Mouse (Mus musculus) lung, postnatal 36 days (tissue): Measurements from ENCODE around the gene Stx16.

ENCODE experiments used
- DNase-seq: peaks from one replicate; pipeline ENCODE4 v3.0.0; 2022; ENCODE audit warnings: mixed read lengths

The Stx16 gene

DNA sequence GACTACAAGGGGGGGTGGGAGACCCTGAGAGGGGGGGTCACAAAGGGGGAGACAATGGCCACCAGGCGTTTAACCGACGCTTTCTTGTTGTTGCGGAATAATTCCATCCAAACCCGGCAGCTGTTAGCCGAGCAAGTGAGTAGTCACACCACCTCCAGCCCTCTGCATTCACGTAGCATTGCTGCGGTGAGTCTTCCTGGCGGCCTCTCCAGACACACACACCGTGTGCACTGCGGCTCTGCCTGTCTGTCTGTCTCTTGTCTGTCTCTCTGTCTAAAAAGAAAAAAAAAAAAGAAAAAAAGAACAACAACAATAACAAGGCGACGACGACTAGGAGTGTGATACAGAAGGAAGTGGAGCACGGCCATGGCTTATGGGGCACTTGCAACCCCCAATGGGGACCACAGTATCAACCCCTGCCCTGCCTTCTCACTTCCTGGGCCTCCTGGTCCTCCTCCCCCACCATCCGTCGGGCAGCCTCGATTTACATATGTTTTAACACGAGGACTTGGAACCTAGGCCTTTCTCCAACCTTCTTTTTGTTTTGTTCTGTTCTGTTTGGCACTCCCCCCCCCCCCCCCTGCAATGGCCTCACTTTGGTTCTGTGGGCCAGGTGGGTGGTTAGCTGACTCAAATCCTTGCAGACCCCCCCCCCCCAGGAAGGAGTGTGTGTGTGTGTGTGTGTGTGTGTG lies 1.0 kb downstream of the Stx16 start:
- DNase-seq = peak; percentile 16

DNA sequence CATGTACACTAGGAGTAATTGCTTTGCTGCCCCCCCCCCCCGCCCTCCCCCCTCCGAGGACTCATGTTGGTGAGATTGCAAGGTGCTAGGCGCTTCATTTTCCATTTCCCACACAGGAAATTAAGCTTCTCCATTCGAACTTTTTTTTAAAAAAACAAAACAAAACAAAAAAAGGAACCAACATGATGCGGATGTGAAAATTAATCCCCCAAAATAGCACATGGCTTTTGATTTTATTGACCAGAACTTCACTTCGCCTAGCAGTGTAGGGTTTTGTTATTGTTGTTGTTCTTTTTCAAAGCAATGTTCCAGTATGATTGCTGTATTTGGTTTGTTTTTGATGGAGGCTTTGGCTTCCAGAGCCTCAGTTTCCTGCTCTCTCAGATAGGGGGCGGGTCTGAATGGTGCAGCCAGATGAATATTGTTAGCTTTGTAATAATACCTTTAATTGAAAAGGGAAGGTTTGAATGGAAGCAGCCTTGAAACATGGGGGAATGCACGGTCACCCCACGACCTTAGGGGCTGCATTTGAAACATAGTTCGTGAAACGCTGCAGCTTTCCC lies 1.7 kb downstream of the Stx16 start:
- DNase-seq = no peak

DNA sequence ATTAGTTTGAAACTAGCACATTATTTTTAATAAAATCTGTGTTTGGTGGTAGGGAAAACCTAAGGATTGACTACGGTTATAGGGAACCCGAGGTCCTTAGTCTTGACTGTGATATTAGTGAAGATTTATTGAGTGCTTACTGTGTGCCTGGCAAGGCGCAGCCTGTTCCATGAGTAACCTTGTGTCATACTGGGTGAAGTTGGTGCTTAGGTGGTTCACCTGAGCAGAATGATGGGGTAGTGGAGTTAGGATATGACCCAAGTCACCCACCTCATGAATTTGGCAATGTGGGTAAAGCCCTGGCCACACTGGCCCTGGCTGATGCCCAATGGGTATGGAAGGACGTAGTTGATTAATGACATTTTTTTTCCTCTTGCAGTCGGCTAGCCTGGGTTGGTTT lies 5.7 kb downstream of the Stx16 start:
- DNase-seq = no peak

DNA sequence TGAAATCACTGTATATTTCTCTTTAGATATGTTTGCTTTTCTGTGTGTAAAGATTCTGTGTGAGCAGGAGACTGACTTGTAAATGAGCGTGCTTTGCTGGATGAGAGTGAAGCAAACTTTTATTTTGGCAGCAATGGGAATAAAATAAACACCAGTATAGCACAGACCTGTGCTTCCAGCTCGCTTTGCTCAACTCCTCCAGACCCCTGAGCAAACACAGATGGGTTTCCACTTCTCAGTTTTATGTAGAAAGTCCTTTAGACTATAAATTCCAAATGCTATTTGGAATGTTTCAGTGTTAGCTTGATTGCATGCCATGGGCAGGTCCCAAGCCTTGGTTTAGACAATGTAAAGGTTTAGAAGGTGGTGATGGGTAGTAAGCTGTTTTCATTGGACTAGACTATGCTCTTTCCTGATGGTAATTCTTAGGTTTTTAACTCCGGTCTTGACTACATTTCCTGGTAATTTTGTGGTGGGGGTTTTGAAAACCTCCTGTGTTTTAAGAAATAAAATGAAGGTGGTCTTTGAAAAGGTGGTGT lies 6.3 kb downstream of the Stx16 start:
- DNase-seq = no peak

DNA sequence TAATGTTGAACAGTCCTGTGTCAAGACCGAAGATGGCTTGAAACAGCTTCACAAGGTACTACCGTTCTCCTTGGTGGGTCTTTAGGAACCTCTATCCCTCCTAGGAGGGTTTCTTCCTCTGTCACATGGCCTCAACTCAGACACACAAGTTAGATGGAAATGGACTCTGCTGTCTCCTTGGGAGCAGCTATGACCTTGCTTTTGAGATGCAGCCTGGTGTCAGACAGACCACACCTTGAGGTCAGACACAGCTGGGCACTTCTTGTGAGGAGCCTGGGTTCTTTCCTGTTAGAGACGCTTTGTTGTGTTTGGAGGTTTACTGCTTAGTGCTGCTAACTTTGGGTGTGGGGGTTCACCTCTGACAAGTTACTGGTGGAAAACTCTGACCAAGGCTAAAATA lies 19.0 kb downstream of the Stx16 start:
- no peak for DNase-seq

DNA sequence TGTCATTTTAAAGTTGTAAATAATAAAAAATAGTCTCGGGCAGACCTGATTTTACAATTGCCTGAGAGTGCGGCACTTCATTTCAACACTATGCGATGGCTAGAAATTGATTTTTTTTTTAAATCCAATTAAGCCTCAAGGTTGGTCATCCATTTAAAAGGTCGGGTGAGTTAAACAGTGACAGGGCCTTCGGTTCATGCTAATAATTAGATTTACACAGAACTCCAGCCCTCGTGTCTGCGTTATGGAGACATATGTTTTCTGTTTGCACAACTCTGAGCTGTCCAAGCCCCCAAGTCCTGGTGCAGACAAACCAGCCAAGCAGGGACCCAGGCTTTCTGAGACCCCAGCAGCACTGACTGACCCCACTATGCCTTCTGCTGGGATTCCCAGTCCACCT lies 26.3 kb downstream of the Stx16 start:
- DNase-seq = no peak

DNA sequence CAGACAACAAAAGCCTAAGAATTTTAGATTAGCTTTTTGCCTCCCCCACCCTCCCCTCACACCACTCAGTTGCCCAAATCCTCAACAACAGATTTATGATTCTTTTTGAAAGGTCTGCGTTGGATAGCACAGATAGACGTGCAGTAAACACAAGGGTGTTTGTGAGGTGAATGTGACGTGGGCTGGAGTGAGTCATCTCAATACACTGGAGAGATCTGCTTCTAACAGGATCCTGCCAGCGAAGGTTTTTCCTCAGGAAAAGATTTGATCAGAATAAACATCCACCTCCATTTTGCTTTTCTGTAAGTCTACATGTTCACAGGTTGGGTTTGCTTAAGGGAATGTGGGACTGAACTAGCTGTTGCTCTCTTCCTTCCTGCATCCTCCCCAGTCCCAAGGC lies 27.4 kb downstream of the Stx16 start:
- no peak for DNase-seq

DNA sequence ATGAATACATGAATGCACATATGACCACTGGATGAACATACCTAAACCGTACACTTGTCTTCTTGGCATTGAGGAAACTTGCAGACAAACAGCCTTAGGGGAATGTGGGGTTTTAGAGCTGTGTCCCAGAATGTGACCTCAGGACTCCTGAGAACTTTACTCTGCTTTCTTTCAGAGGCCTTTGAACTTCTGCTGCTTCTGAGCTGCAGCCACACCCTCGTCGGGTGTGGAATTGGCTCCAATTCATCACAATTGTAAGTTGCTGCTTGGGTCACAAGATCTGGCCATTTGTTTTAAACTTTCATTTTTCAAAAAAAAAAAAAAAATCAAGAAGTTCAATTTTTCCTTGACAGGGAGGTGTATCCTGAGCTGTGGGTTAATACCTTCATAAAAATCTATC lies 31.3 kb downstream of the Stx16 start:
- DNase-seq = no peak

DNA sequence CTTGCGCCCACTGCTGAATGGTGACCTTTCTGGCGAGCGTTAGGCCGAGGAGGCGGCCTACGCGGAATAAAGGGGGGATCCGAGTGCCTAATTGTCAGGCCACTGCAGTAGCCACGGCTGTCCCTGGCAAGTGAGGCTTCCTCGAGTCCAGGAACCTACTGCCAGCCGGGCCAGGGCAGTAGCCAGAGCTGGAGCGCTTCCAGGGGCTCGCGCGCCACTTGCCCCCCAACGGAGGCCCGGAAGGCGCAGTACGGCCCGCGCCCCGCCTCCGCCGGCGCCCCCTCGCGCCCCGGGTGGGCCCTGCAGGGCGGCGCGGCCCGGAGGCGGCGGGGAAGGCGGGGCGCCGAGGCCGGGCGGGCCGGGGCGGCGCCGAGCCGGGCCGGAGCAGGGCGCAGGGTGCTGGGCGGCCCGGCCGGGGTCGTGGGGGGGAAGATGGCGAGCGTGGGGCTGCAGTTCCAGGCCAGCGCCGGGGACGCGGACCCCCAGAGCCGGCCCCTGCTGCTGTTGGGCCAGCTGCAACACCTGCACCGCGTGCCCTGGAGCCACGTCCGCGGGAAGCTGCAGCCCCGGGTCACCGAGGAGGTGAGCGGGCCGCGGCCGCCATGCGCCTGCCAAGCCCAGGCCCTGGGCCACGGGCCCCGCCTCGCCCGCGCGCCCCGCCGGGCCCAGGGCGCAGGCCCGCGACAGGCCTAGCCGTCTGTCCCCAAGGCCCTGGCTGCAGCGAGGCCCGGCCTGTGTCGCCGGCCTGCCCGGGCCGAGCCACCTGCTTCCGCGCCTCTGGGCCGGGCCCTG lies 34.1 kb downstream of the Stx16 start, which contains the start of gene Npepl1:
Npepl1 (plus strand) TSS at position 359 of the 792 bp plus-strand sequence.
- DNase-seq = peak; percentile 63

GRCm38 (mm10) chr2:174110783-174111549 lies 34.9 kb downstream of the Stx16 start:
- DNase-seq = peak; percentile 20

- DNase-seq = no peak
Observed at GRCm38 (mm10) chr2:174112931-174113330, 36.8 kb downstream of the Stx16 start.

- no peak for DNase-seq
Observed at GRCm38 (mm10) chr2:174114148-174114864, 38.2 kb downstream of the Stx16 start.

- no peak for DNase-seq
Observed at GRCm38 (mm10) chr2:174116929-174117328, 40.8 kb downstream of the Stx16 start.

- DNase-seq = no peak
Observed at GRCm38 (mm10) chr2:174118141-174118540, 42.0 kb downstream of the Stx16 start.

DNA sequence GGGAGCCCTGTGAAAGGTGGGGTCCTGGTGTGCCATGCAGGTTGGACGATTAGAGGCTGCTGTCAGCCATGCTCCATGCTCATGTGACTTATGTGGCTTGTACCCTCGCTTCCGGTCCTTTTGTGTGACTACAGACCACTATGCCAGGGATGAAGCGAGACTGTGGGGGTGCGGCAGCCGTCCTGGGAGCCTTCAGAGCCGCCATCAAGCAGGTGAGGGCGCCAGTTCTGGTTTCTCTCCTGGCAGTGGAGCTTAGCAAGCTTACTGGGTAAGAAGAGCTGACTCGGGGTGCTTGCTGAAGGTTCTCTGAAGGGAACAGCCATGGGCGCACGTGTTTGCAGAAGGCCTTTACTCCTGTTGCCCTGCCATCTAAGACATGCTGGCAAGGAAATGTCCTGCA lies 43.2 kb downstream of the Stx16 start:
- DNase-seq = no peak

DNA sequence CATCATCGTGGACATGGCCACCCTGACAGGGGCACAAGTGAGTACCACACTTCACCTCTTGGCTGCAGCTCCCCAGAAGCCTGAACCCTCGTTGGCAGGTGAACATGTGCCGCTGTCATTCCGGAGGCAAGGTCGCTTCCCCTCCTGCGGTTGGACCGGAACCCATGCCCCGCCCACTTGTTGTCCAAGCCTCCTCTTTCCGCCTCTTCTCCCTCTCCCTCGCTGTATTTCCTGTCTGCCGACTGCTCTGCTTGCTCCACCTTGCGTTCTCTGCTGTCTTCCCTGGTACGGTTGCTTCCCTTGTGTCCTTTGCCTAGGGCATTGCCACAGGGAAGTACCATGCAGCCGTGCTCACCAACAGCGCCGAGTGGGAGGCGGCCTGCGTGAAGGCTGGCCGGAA lies 44.5 kb downstream of the Stx16 start:
- no peak for DNase-seq

- no peak for DNase-seq
Observed at GRCm38 (mm10) chr2:174121411-174121947, 45.4 kb downstream of the Stx16 start.

DNA sequence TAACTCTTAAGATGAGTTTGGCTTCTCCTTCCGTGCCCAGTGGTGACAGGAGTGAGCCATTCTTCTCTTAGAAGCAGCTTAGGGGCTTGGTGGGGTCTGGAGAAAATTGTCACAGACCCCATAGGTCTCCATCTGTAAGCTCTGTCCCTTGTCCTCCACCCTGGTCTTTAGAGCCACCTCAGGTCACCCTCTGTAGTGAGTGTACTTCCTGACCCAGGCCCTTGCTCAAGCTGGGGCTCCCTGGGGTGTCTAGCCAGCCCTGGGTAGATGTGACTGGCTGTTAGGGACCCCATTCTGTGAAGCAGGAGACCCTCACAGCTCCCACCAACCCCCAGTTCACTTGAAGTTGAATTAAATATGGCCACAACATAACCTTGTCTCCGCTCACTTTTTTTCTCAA lies 46.2 kb downstream of the Stx16 start:
- DNase-seq = no peak

DNA sequence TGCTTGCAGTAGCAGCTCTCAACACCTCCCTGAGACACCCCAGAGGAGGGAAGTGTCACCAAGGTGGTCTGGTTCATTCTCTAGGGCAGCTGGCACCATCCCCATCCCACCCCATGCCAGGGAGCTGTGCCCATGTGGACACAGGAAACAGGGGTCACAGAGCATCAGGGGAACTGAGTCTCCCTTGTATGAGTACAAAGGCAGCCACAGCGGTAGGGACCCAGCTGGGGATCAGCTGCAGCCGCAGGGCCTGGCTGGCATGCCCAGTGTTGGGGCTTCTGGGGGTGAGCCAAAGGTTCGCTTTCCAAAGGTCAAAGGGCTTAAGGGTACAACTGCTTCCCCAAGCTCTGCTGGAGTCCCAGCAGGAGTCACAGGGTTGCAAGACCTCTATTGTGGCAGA lies 47.6 kb downstream of the Stx16 start:
- no peak for DNase-seq

DNA sequence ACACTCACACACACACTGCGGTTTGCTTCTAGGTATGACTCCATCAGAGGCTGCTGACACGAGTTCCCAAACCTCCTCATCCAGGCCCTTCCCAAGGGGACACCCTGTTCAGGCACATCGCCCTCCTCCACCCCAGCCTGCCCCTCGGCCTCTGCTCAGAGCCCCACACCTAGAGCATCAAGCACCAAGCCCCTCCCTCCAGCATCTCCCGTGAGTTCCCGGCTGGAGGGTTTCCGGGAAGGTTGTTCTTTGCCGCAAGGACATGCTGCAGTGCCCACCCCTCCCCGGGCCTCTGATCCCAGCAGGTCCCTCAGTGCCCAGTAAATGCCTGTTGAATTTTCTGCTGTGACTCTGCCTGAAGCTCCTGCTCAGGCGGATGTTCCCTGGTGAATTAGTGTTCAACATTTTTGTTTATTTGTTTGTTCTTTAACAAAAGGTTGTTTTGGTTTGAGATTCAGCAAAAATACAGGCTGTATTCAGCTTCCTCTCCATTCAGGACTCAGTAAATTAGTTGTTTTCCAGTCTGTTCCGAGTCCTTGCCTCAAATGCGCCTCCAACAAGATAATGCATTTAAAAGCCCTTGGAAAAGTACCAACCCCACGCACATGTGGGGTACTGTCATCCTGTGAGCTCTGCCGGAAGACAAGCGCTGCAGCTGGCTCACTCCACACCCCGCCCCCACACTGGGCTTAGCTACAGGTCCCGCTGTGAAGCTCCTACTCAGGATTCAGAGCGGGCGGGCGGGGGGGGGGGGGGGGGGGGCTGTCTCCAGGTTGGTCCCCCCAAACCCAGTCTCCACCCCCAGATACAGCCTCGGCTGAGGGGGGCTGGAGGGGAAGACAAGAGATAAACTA lies 50.6 kb downstream of the Stx16 start:
- no peak for DNase-seq

DNA sequence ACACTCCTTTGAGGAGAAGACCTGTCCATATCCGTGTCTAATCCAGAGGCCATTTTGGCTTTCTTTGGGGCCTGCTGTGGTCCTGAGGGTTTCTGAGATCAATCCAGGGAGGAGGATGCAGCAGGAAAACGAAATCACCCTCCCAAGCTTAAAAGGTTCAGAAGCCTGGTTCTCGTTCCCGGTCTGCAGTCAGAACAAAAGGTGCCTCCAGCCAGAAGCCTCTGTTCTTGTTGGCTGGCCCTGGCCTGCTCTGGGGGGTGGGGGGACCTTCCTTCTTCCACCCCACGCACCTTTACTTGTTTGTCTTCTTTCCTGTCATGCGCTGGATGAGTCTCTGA lies 51.2 kb downstream of the Stx16 start:
- DNase-seq = no peak
